In the genomic region with DNA sequence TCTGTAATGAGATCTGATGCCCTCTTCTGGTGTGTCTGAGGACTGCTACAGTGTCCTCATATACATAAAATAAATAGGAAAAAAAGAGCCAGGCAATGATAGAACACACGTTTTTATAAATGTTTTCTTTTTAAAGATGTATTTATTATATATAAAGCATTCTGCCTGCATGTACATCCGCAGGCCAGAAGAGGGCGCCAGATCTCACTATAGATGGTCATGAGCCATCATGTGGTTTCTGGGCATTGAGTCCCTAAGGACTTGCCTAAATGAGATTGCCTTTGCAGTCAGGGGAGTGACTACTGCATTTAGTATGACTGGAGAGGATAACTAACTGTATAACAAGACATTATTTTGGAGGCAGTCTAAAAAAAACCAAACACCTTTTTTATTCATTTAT, we compare ENCODE assay signal across 8 mouse cellular contexts. TPM values are rescaled to one million over a fixed set of nuclear protein-coding genes. Genes with fewer than 3 reads are reported as not detected.
A peak's percentile ranks its signal among the peaks of the same experiment; 100 is the strongest.
DNase-seq lines count a peak whose midpoint lies in the region; ATAC-seq and TF ChIP-seq lines count a peak whose summit lies in the region.

No protein-coding gene starts in this region.

- peak; percentile 66 for TF ChIP-seq CTCF in intestine, postnatal 0 days (IDR thresholded peaks at IDR 0.05; ENCODE audit: low read depth)
- TF ChIP-seq CTCF in E14TG2a.4 (conservative IDR thresholded peaks at IDR 0.05; ENCODE audit: low read length) = peak; percentile 66

- peak; percentile 24 for DNase-seq in brain, adult 2 months (ENCODE audit: low read depth, low spot score)
- DNase-seq in lung, postnatal 10 days = peak; percentile 9
- no peak for DNase-seq in urinary bladder, postnatal 10 days (ENCODE audit: low spot score)
- DNase-seq in frontal cortex, postnatal 10 days (ENCODE audit: low spot score in 2 of 2) = no peak
- no peak for DNase-seq in frontal cortex, adult 2 months (ENCODE audit: extremely low spot score in 1 of 2, low spot score in 1 of 2)

- H3K36me3 ChIP-seq in intestine, postnatal 0 days (ENCODE audit: control insufficient read depth, insufficient read depth) = no peaks in the 10 kb centered on the region
- no peaks in the 10 kb centered on the region for H3K36me3 ChIP-seq in intestine, embryonic 16.5 days (ENCODE audit: control insufficient read depth, insufficient read depth, low read length)
- H3K36me3 ChIP-seq in E14TG2a.4 (ENCODE audit: insufficient read depth, low read length) = no peaks in the 10 kb centered on the region

- H3K4me1 ChIP-seq in intestine, postnatal 0 days (replicated peaks; ENCODE audit: control insufficient read depth, insufficient read depth, low read length) = no peaks in the 10 kb centered on the region
- H3K4me1 ChIP-seq in intestine, embryonic 16.5 days (ENCODE audit: control insufficient read depth, insufficient read depth, low read length) = no peaks in the 10 kb centered on the region
- H3K4me1 ChIP-seq in E14TG2a.4 (replicated peaks; ENCODE audit: low read depth, low read length) = peaks cover 3% of the 10 kb centered on the region; the same call in 1 of the 2 replicates

- no peak for ATAC-seq in intestine, postnatal 0 days
- no peak for ATAC-seq in intestine, embryonic 16.5 days

- H3K9me3 ChIP-seq in intestine, postnatal 0 days (ENCODE audit: control insufficient read depth) = no peaks in the 10 kb centered on the region
- H3K9me3 ChIP-seq in intestine, embryonic 16.5 days (ENCODE audit: control insufficient read depth, low read length) = no peaks in the 10 kb centered on the region
- no peaks in the 10 kb centered on the region for H3K9me3 ChIP-seq in E14TG2a.4 (ENCODE audit: low read length)

- no peak overlapping the region for H3K4me3 ChIP-seq in intestine, postnatal 0 days (ENCODE audit: low read depth, low read length)
- no peak overlapping the region for H3K4me3 ChIP-seq in intestine, embryonic 16.5 days (ENCODE audit: low read length)
- H3K4me3 ChIP-seq in E14TG2a.4 (replicated peaks; ENCODE audit: low read length) = no peak overlapping the region

- no peak overlapping the region for H3K9ac ChIP-seq in intestine, postnatal 0 days (ENCODE audit: low read depth, low read length)
- no peak overlapping the region for H3K9ac ChIP-seq in intestine, embryonic 16.5 days (ENCODE audit: low read depth, low read length)

- H3K27me3 ChIP-seq in intestine, postnatal 0 days (replicated peaks; ENCODE audit: control insufficient read depth, insufficient read depth, low read length) = no peaks in the 10 kb centered on the region
- H3K27me3 ChIP-seq in intestine, embryonic 16.5 days (replicated peaks; ENCODE audit: control insufficient read depth, insufficient read depth, low read length) = no peaks in the 10 kb centered on the region
- no peaks in the 10 kb centered on the region for H3K27me3 ChIP-seq in E14TG2a.4 (ENCODE audit: insufficient read depth, low read length)

- WGBS in intestine, postnatal 0 days = 7% methylated on average over 3 of the region's 3 CpGs
- WGBS in intestine, embryonic 16.5 days = 12% methylated on average over 3 of the region's 3 CpGs

- no peak overlapping the region for H3K27ac ChIP-seq in intestine, postnatal 0 days (ENCODE audit: low read depth, low read length)
- no peak overlapping the region for H3K27ac ChIP-seq in intestine, embryonic 16.5 days (ENCODE audit: low read length)

- H3K4me2 ChIP-seq in intestine, postnatal 0 days (replicated peaks; ENCODE audit: low read depth) = no peak overlapping the region
- no peak overlapping the region for H3K4me2 ChIP-seq in intestine, embryonic 16.5 days (ENCODE audit: low read depth, low read length)

RNA-seq across cellular contexts. Expression of a gene that starts 27.9 kb away (rescaled TPM):
- polyA plus RNA-seq in intestine, postnatal 0 days (2015; fragmentation: Nextera tagmentation; extraction: Ambion mirVana) = 3.2 and 3.5 TPM in 2 replicates
- 8.4 and 9.1 TPM in 2 replicates for polyA plus RNA-seq in intestine, embryonic 16.5 days (2015; fragmentation: Nextera tagmentation; extraction: Ambion mirVana)
- polyA plus RNA-seq in frontal cortex, adult 2 months (2012; rRNA removed) = 47.7 and 49.5 TPM in 2 replicates

RNA-seq across cellular contexts. Expression of a gene that starts 55.7 kb away (rescaled TPM):
- 0.25 and 0.29 TPM in 2 replicates for polyA plus RNA-seq in intestine, postnatal 0 days (2015; fragmentation: Nextera tagmentation; extraction: Ambion mirVana)
- 1.3 TPM in 2 replicates for polyA plus RNA-seq in intestine, embryonic 16.5 days (2015; fragmentation: Nextera tagmentation; extraction: Ambion mirVana)
- polyA plus RNA-seq in frontal cortex, adult 2 months (2012; rRNA removed) = 1.7 and 2.0 TPM in 2 replicates

Comparison
In these comparisons a context has a peak if more than half of its experiments do, and no peak if none do; other contexts are left out.
1. DNase-seq: peak in brain, adult 2 months (single experiment) and lung, postnatal 10 days (single experiment); none in urinary bladder, postnatal 10 days (single experiment), frontal cortex, postnatal 10 days (0 of 2) and frontal cortex, adult 2 months (0 of 2).